Mouse (Mus musculus) brain, embryonic 14.5 days (tissue): ENCODE measurements around the gene Med8.

ENCODE experiments used
- CTCF ChIP-seq: fragments of 200-500 bp; IDR thresholded peaks from 2 replicates; pipeline ENCODE4 v1.5.1; 2012; ENCODE audit warnings: inconsistent platforms, mild to moderate bottlenecking, moderate library complexity, borderline replicate concordance; ENCODE audit not compliant: insufficient read depth, insufficient read length; ENCODE audit errors: extremely low read depth
- POLR2A ChIP-seq: fragments of 200-500 bp; IDR thresholded peaks from 2 replicates; pipeline ENCODE4 v1.6.1; 2012; ENCODE audit warnings: mild to moderate bottlenecking, inconsistent platforms, borderline replicate concordance; ENCODE audit not compliant: poor library complexity, insufficient read depth, insufficient read length, severe bottlenecking; ENCODE audit errors: extremely low read depth

- TF ChIP-seq CTCF (no peak), POLR2A (no peak)
These were observed 6.6 kb downstream of the Med8 start for GRCm38 (mm10) chr4:118415779-118416178.
